Comparison of ENCODE assay signal across 8 mouse cellular contexts in the genomic region with DNA sequence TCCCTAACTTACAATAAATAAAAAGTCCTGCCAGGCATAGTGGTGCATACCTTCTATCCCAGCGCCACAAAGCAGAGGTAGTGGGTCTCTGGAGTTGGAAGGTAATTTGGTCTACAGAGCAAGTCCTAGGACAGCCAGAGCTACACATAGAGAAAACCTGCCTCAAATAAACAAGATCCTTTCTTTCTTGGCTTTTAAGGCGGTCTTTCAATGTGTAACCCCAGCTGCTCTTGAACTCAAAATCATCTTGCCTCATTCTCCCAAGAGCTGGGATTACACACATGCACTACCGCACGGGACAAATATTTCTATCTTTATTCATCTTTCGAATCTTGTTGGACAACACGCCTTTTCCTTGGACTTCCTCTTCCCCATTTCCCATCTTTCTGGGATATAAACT. TPM values are rescaled to one million over a fixed set of nuclear protein-coding genes. Genes with fewer than 3 reads are reported as not detected.
DNase-seq lines count a peak whose midpoint lies in the region; ATAC-seq and TF ChIP-seq lines count a peak whose summit lies in the region.

No protein-coding gene starts in this region.

- H3K4me2 ChIP-seq in heart, embryonic 15.5 days, result peak overlapping the region; percentile 73
- H3K4me2 ChIP-seq in liver, embryonic 16.5 days (ENCODE audit: low read depth, low read length), result peak overlapping the region; percentile 91

- intact Hi-C loops in left cerebral cortex, postnatal 10 days (cut with DNase I), result no loop called here

- H3K4me3 ChIP-seq in cerebellum, adult 2 months (replicated peaks; ENCODE audit: insufficient read depth, low read depth, low read length), result peak overlapping the region; percentile 99
- H3K4me3 ChIP-seq in E14TG2a.4 (replicated peaks; ENCODE audit: low read length), result peak overlapping the region; percentile 93
- H3K4me3 ChIP-seq in heart, embryonic 15.5 days, result peak overlapping the region; percentile 80
- peak overlapping the region; percentile 96 for H3K4me3 ChIP-seq in liver, embryonic 16.5 days (ENCODE audit: low read depth, low read length)

- DNase-seq in cerebellum, adult 2 months, result no peak
- no peak for DNase-seq in cerebellum, adult 18-20 months
- no peak for DNase-seq in ovary, postnatal 36 days (ENCODE audit: low spot score)
- DNase-seq in left cerebral cortex, postnatal 10 days (ENCODE audit: extremely low spot score in 1 of 2, low spot score in 2 of 2), result no peak
- no peak for DNase-seq in layer of hippocampus, postnatal 36 days

- no peak overlapping the region for H3K27ac ChIP-seq in cerebellum, adult 2 months (ENCODE audit: insufficient read depth, low read length)
- peak overlapping the region; percentile 98 for H3K27ac ChIP-seq in heart, embryonic 15.5 days
- peak overlapping the region; percentile 91; the same call in 1 of the 2 replicates for H3K27ac ChIP-seq in liver, embryonic 16.5 days (ENCODE audit: low read length)

- ATAC-seq in heart, embryonic 15.5 days (replicated peaks; ENCODE audit: insufficient number of reproducible peaks, insufficient read depth, low FRiP score, low read depth), result no peak
- ATAC-seq in liver, embryonic 16.5 days (ENCODE audit: low read depth), result no peak

- H3K36me3 ChIP-seq in E14TG2a.4 (ENCODE audit: insufficient read depth, low read length), result no peaks in the 10 kb centered on the region
- no peaks in the 10 kb centered on the region for H3K36me3 ChIP-seq in heart, embryonic 15.5 days
- no peaks in the 10 kb centered on the region for H3K36me3 ChIP-seq in liver, embryonic 16.5 days (ENCODE audit: control insufficient read depth, insufficient read depth)

- H3K9ac ChIP-seq in heart, embryonic 15.5 days, result peak overlapping the region; percentile 99
- peak overlapping the region; percentile 98 for H3K9ac ChIP-seq in liver, embryonic 16.5 days (ENCODE audit: low read depth, low read length)

- H3K4me1 ChIP-seq in cerebellum, adult 2 months (ENCODE audit: control insufficient read depth, insufficient read depth, low read length), result peaks cover 2% of the 10 kb centered on the region; the same call in 1 of the 2 replicates
- peaks cover 31% of the 10 kb centered on the region for H3K4me1 ChIP-seq in E14TG2a.4 (replicated peaks; ENCODE audit: low read depth, low read length)
- peaks cover 38% of the 10 kb centered on the region for H3K4me1 ChIP-seq in heart, embryonic 15.5 days (replicated peaks)
- peaks cover 65% of the 10 kb centered on the region for H3K4me1 ChIP-seq in liver, embryonic 16.5 days (ENCODE audit: control insufficient read depth, low read depth, low read length)

- TF ChIP-seq POLR2A in cerebellum, adult 2 months (IDR thresholded peaks at IDR 0.05; ENCODE audit: borderline replicate concordance, insufficient read depth, low read length), result no peak

- TF ChIP-seq CTCF in cerebellum, adult 2 months (IDR thresholded peaks at IDR 0.05; ENCODE audit: borderline replicate concordance, insufficient read depth, low read depth, low read length), result no peak
- TF ChIP-seq CTCF in E14TG2a.4 (conservative IDR thresholded peaks at IDR 0.05; ENCODE audit: low read length), result no peak

- H3K9me3 ChIP-seq in E14TG2a.4 (ENCODE audit: low read length), result no peaks in the 10 kb centered on the region
- no peaks in the 10 kb centered on the region for H3K9me3 ChIP-seq in heart, embryonic 15.5 days (replicated peaks)
- H3K9me3 ChIP-seq in liver, embryonic 16.5 days (replicated peaks; ENCODE audit: control insufficient read depth, low read length), result no peaks in the 10 kb centered on the region

- no peaks in the 10 kb centered on the region for H3K27me3 ChIP-seq in cerebellum, adult 2 months (ENCODE audit: control insufficient read depth, insufficient read depth, low read length)
- H3K27me3 ChIP-seq in E14TG2a.4 (ENCODE audit: insufficient read depth, low read length), result peaks cover 13% of the 10 kb centered on the region; the same call in 1 of the 2 replicates
- no peaks in the 10 kb centered on the region for H3K27me3 ChIP-seq in heart, embryonic 15.5 days
- H3K27me3 ChIP-seq in liver, embryonic 16.5 days (ENCODE audit: control insufficient read depth, insufficient read depth, low read depth, low read length), result no peaks in the 10 kb centered on the region

- WGBS in cerebellum, adult 2 months, result 67% methylated on average over 6 of the region's 6 CpGs
- WGBS in heart, embryonic 15.5 days, result 62% methylated on average over 6 of the region's 6 CpGs
- 53% methylated on average over 6 of the region's 6 CpGs for WGBS in liver, embryonic 16.5 days (ENCODE audit: insufficient replicate concordance)

RNA-seq across cellular contexts. Expression of a gene that starts 1.4 kb away (rescaled TPM):
- polyA plus RNA-seq in cerebellum, adult 2 months (2012; rRNA removed), result 17.3 and 19.9 TPM in 2 replicates
- polyA plus RNA-seq in heart, embryonic 15.5 days (2015; fragmentation: Nextera tagmentation; extraction: Ambion mirVana), result 8.5 and 9.4 TPM in 2 replicates
- polyA plus RNA-seq in liver, embryonic 16.5 days (2015; fragmentation: Nextera tagmentation; extraction: Ambion mirVana), result 7.1 and 8.1 TPM in 2 replicates
- total RNA-seq in left cerebral cortex, postnatal 10 days (2021), result 10 to 100 TPM; 21.2 to 22.9 TPM
- total RNA-seq in layer of hippocampus, postnatal 36 days (2021), result 10 to 100 TPM; 19.3 to 26.4 TPM

RNA-seq across cellular contexts. Expression of a gene that starts 44.5 kb away (rescaled TPM):
- 46.7 and 51.6 TPM in 2 replicates for polyA plus RNA-seq in cerebellum, adult 2 months (2012; rRNA removed)
- 129 and 148 TPM in 2 replicates for polyA plus RNA-seq in heart, embryonic 15.5 days (2015; fragmentation: Nextera tagmentation; extraction: Ambion mirVana)
- 98.7 and 99.0 TPM in 2 replicates for polyA plus RNA-seq in liver, embryonic 16.5 days (2015; fragmentation: Nextera tagmentation; extraction: Ambion mirVana)
- 10 to 100 TPM; 57.5 to 61.8 TPM for total RNA-seq in left cerebral cortex, postnatal 10 days (2021)
- total RNA-seq in layer of hippocampus, postnatal 36 days (2021), result 10 to 100 TPM; 52.5 to 59.6 TPM
